Comparison of ENCODE assay signal across 8 mouse cellular contexts in genomic region chr10:127188465-127189115, GRCm38 (mm10). TPM values are rescaled to one million over a fixed set of nuclear protein-coding genes. Genes with fewer than 3 reads are reported as not detected.
DNase-seq lines count a peak whose midpoint lies in the region; ATAC-seq and TF ChIP-seq lines count a peak whose summit lies in the region.

No protein-coding gene starts in this region.

- H3K4me2 ChIP-seq in kidney, embryonic 15.5 days: peak overlapping the region; percentile 94
- H3K4me2 ChIP-seq in stomach, embryonic 15.5 days: peak overlapping the region; percentile 76

- H3K9ac ChIP-seq in kidney, embryonic 15.5 days: peak overlapping the region; percentile 78
- H3K9ac ChIP-seq in stomach, embryonic 15.5 days: peak overlapping the region; percentile 65

- WGBS in kidney, embryonic 15.5 days: 1% methylated on average over 23 of the region's 46 CpGs
- 0% methylated on average over 46 of the region's 46 CpGs for WGBS in stomach, embryonic 15.5 days

- no peak for TF ChIP-seq CTCF in cortical plate, adult 2 months (IDR thresholded peaks at IDR 0.05; ENCODE audit: extremely low read depth, insufficient read depth, low read length)

- H3K36me3 ChIP-seq in kidney, embryonic 15.5 days: peaks cover 47% of the 10 kb centered on the region
- peaks cover 25% of the 10 kb centered on the region for H3K36me3 ChIP-seq in stomach, embryonic 15.5 days

- no peaks in the 10 kb centered on the region for H3K9me3 ChIP-seq in kidney, embryonic 15.5 days (replicated peaks)
- no peaks in the 10 kb centered on the region for H3K9me3 ChIP-seq in stomach, embryonic 15.5 days

- peak overlapping the region; percentile 68 for H3K4me3 ChIP-seq in cortical plate, adult 2 months (ENCODE audit: insufficient read depth, low read length)
- peak overlapping the region; percentile 72 for H3K4me3 ChIP-seq in kidney, embryonic 15.5 days (replicated peaks)
- peak overlapping the region; percentile 60 for H3K4me3 ChIP-seq in stomach, embryonic 15.5 days (replicated peaks)

- TF ChIP-seq POLR2A in cortical plate, adult 2 months (IDR thresholded peaks at IDR 0.05; ENCODE audit: extremely low read depth, insufficient read depth, low read length): peak; percentile 32; the same call in 1 of the 2 replicates

- peaks cover 3% of the 10 kb centered on the region for H3K4me1 ChIP-seq in cortical plate, adult 2 months (ENCODE audit: control insufficient read depth, insufficient read depth, low read length)
- peaks cover 75% of the 10 kb centered on the region for H3K4me1 ChIP-seq in kidney, embryonic 15.5 days
- H3K4me1 ChIP-seq in stomach, embryonic 15.5 days: peaks cover 37% of the 10 kb centered on the region

- peak; percentile 85 for ATAC-seq in kidney, embryonic 15.5 days (replicated peaks; ENCODE audit: low FRiP score)
- ATAC-seq in stomach, embryonic 15.5 days (ENCODE audit: insufficient read depth, low FRiP score, low read depth): peak; percentile 78

- H3K27me3 ChIP-seq in kidney, embryonic 15.5 days: peaks cover 10% of the 10 kb centered on the region; the same call in 1 of the 2 replicates
- no peaks in the 10 kb centered on the region for H3K27me3 ChIP-seq in stomach, embryonic 15.5 days (replicated peaks)

- peak overlapping the region; percentile 85; the same call in 1 of the 2 replicates for H3K27ac ChIP-seq in cortical plate, adult 2 months (ENCODE audit: insufficient read depth, low read length)
- peak overlapping the region; percentile 93 for H3K27ac ChIP-seq in kidney, embryonic 15.5 days
- H3K27ac ChIP-seq in stomach, embryonic 15.5 days: peak overlapping the region; percentile 94

- peak; percentile 58 to 64 for DNase-seq in adrenal gland, adult 18-20 months (ENCODE audit: low spot score in 2 of 2)
- no peak for DNase-seq in adrenal gland, adult 8-10 months
- peak; percentile 90 for DNase-seq in MN1 (ENCODE audit: low spot score)
- peak; percentile 77 for DNase-seq in gastrocnemius, postnatal 25 days
- peak; percentile 30 for DNase-seq in lung, postnatal 36 days

RNA-seq across cellular contexts. Expression of gene Arhgef25, which starts 1.3 kb away (rescaled TPM):
- 10 to 100 TPM; 18.8 to 20.3 TPM for total RNA-seq in adrenal gland, adult 18-20 months (2021)
- 10 to 100 TPM; 24.8 to 52.1 (median 37.9) TPM for total RNA-seq in adrenal gland, adult 8-10 months (2022)
- 225 and 288 TPM in 2 replicates for polyA plus RNA-seq in cortical plate, adult 2 months (2012; rRNA removed)
- 1 to 10 TPM; 8.7 to 9.3 TPM for total RNA-seq in gastrocnemius, postnatal 25 days (2021)
- polyA plus RNA-seq in kidney, embryonic 15.5 days (2015; fragmentation: Nextera tagmentation; extraction: Ambion mirVana): 40.6 and 52.6 TPM in 2 replicates
- 65.9 and 69.9 TPM in 2 replicates for polyA plus RNA-seq in stomach, embryonic 15.5 days (2015; fragmentation: Nextera tagmentation; extraction: Ambion mirVana)

RNA-seq across cellular contexts. Expression of gene Dtx3, which starts 6.9 kb away (rescaled TPM):
- total RNA-seq in adrenal gland, adult 18-20 months (2021): 10 to 100 TPM; 63.0 to 67.6 TPM
- 100 to 1,000 TPM in 2 of 4 experiments, 10 to 100 TPM in 2; 61.1 to 158 (median 116) TPM for total RNA-seq in adrenal gland, adult 8-10 months (2022)
- 371 and 407 TPM in 2 replicates for polyA plus RNA-seq in cortical plate, adult 2 months (2012; rRNA removed)
- 10 to 100 TPM; 18.9 to 19.6 TPM for total RNA-seq in gastrocnemius, postnatal 25 days (2021)
- polyA plus RNA-seq in kidney, embryonic 15.5 days (2015; fragmentation: Nextera tagmentation; extraction: Ambion mirVana): 100 and 129 TPM in 2 replicates
- 90.4 and 106 TPM in 2 replicates for polyA plus RNA-seq in stomach, embryonic 15.5 days (2015; fragmentation: Nextera tagmentation; extraction: Ambion mirVana)

RNA-seq across cellular contexts. Expression of gene Slc26a10, which starts 8.1 kb away (rescaled TPM):
- total RNA-seq in adrenal gland, adult 18-20 months (2021): 1 to 10 TPM; 1.1 to 1.8 TPM
- 1 to 10 TPM in 1 of 4 experiments, under 1 TPM in 3; 0.21 to 2.3 (median 0.48) TPM for total RNA-seq in adrenal gland, adult 8-10 months (2022)
- 8.7 TPM in 2 replicates for polyA plus RNA-seq in cortical plate, adult 2 months (2012; rRNA removed)
- 1 to 10 TPM; 3.3 to 6.5 TPM for total RNA-seq in gastrocnemius, postnatal 25 days (2021)
- polyA plus RNA-seq in kidney, embryonic 15.5 days (2015; fragmentation: Nextera tagmentation; extraction: Ambion mirVana): 3.1 and 3.3 TPM in 2 replicates
- 1.1 and 1.3 TPM in 2 replicates for polyA plus RNA-seq in stomach, embryonic 15.5 days (2015; fragmentation: Nextera tagmentation; extraction: Ambion mirVana)

RNA-seq across cellular contexts. Expression of gene Pip4k2c, which starts 22.8 kb away (rescaled TPM):
- 10 to 100 TPM; 41.5 to 44.7 TPM for total RNA-seq in adrenal gland, adult 18-20 months (2021)
- 10 to 100 TPM; 53.2 to 59.6 (median 57.1) TPM for total RNA-seq in adrenal gland, adult 8-10 months (2022)
- 116 and 117 TPM in 2 replicates for polyA plus RNA-seq in cortical plate, adult 2 months (2012; rRNA removed)
- total RNA-seq in gastrocnemius, postnatal 25 days (2021): 1 to 10 TPM; 4.7 to 6.9 TPM
- polyA plus RNA-seq in kidney, embryonic 15.5 days (2015; fragmentation: Nextera tagmentation; extraction: Ambion mirVana): 41.1 and 43.5 TPM in 2 replicates
- 29.9 and 32.3 TPM in 2 replicates for polyA plus RNA-seq in stomach, embryonic 15.5 days (2015; fragmentation: Nextera tagmentation; extraction: Ambion mirVana)

RNA-seq across cellular contexts. Expression of gene B4galnt1, which starts 23.6 kb away (rescaled TPM):
- total RNA-seq in adrenal gland, adult 18-20 months (2021): 1 to 10 TPM; 7.8 to 8.6 TPM
- total RNA-seq in adrenal gland, adult 8-10 months (2022): 10 to 100 TPM in 2 of 4 experiments, 1 to 10 TPM in 2; 8.8 to 13.4 (median 11.1) TPM
- polyA plus RNA-seq in cortical plate, adult 2 months (2012; rRNA removed): 127 and 129 TPM in 2 replicates
- under 1 TPM; 0.78 to 1.00 TPM for total RNA-seq in gastrocnemius, postnatal 25 days (2021)
- polyA plus RNA-seq in kidney, embryonic 15.5 days (2015; fragmentation: Nextera tagmentation; extraction: Ambion mirVana): 7.5 and 7.7 TPM in 2 replicates
- polyA plus RNA-seq in stomach, embryonic 15.5 days (2015; fragmentation: Nextera tagmentation; extraction: Ambion mirVana): 29.4 and 31.4 TPM in 2 replicates
